Mouse (Mus musculus) sigmoid colon, adult 10 weeks (tissue): ENCODE results near the gene Olfr70. TPM values are rescaled to one million over a fixed set of nuclear protein-coding genes. Genes with fewer than 3 reads are reported as not detected.

ENCODE experiments used
- polyA plus RNA-seq: library from polyadenylated mRNA; stranded (reverse); fragments of 350-450 nt; fragmentation: Illumina TruSeq; extraction: RNeasy Lipid Tissue Mini Kit (QIAGEN cat#74804); gene quantifications from one replicate; pipeline ENCODE4 v1.2.3, GENCODE M21; 2014; ENCODE audit warnings: low read depth, low replicate concordance

The Olfr70 gene
- not detected for polyA plus RNA-seq

DNA sequence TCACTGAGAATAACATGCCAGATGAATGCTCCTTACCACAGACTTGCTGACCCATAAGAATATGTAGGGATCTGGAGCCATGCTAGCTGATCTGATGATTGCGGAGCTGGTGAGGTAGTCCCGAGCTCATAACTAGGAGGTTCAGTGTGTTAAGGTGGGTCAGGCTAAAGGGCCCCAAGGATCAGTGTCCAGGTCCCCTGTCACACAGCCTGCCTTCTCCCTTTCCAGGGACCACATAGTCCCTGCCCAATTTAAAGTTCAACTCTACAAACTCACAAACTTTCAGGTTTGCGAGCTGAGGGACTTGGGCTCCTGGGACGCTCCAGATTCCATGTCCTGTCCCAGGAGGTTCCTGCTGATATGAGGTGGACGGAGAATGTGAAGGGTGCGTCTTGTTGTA lies at the start of gene Olfr70:
Gene Olfr70, minus strand, starts transcription at position 101 of the 400 bp plus-strand sequence.

DNA sequence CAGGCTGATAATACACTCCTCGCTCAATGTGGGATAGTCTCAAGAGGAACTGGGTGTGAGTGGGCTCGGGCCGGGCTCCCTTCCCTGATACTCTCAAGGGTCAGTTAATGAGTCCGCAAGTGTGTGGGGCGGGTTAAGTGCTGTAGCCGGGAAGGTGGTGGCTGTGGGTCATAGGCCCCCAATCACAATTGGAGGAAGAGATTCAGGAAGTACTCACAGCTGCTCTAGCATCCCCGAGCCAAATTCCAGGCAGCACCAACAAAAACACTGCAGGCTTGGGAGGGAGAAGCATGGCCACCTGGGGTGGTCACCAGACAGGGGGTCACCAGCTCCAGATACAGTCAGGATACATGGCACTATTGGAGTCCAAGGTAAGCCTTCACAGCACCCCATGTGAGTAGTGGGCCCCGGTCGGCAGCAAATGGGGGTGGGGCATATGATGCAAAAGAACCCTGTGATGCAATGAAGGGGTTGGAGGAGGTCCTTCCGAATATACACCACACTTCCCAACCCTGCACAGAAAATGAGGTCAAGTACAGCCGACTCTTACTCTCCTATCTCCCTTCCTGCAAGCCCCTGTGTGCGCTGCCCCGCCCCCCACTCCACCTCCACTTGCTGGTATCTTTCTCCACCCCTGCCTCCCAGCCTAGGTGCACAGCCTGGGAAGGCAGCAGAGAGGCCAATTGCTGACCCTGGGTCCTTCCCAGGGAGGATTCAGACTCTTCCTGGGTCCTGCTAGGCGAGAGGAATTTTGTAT lies 29.4 kb upstream of the Olfr70 start, which contains the start of gene Spaar:
Gene Spaar, plus strand, starts transcription at position 241 of the 757 bp plus-strand sequence.

GRCm38 (mm10) chr4:43726995-43727394 lies 26.4 kb upstream of the Olfr70 start, which contains the start of gene Hrct1:
Gene Hrct1, plus strand, starts transcription at chr4:43727188.

GRCm38 (mm10) chr4:43709869-43710268 lies 9.3 kb upstream of the Olfr70 start, which contains the start of gene Olfr71:
Gene Olfr71, minus strand, starts transcription at chr4:43710255.

GRCm38 (mm10) chr4:43668782-43669427 lies 31.7 kb downstream of the Olfr70 start, which contains the start of the genes Tmem8b and Fam221b:
Gene Tmem8b, plus strand, starts transcription at chr4:43668971.
Gene Fam221b, minus strand, starts transcription at chr4:43669145.

DNA sequence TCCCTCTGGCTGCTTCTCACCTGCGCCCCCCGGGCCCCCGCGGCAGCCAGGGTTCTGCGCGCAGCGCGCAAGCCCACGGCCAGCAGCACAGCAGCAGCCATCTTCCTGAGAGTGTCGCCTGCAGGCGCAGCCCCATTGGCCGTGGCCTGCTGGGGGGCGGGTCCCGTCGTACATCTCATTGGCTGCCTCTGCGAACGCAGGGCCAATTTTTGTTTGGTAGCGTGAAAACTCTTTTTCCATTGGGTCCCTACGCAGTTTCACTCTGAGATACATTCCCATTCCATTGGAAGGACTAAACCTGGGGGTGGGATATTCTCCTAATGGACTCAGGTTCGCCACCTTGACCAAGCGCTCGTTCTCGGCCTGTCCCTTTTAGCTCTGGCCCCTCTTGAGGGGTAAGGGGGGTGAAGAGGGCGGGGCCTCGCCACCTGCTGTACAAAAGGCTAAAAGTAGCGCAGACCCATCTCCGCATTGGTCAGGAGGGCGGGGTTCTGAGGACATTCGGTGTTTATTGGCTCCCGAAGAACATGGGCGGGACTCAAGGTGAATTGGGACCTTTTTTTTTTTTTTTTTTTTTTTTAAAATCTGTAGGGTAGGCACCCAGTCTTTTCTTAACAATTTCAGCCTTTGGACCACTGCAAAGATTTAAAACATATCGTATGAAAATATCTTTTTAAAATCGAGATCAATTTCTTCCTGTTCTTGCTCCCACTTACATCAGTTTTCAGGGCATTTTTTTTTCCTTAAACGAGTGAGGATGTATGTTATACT lies 44.1 kb downstream of the Olfr70 start, which contains the start of gene Hint2:
Gene Hint2, minus strand, starts transcription at position 128 of the 771 bp plus-strand sequence.

DNA sequence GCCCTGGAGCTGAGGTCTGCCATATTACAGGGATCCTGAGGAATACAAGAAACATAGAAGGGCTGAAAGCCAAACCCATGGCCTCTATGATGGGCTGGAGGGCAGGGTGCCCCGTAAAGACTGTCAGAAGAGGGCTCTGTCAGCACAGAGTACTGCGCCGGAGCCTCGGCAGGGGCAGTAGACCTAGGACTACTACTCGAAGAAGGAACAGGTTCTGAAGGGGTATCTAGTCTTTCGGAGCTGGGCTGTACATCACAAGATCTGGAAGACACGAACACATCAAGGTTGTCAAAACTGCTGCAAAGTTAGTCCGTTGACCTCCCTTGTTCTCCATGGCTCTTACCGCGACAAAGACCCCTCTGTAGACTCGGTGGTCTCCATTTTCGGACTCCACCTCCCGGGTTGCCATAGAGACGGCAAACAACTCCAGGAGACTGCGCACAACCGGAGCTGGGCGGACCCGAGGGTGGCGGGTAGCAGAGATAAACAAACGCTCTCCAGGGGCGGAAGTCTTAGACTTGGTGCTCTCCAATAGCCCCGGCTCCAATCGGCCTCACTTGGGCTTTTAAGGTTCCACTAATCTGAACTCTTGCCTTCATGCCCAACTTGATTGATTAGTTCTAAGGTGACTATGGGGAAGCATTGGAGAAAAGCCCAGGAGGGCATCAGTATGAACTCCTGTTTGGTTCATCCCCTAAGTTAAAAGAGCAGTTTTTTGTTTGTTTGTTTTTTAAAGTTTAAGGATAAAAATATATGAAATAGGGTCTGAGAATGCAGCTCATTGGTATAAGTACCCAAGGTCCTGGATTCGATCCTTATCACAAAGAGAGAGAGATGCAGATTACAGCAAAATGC lies 47.2 kb downstream of the Olfr70 start, which contains the start of gene Spag8:
Gene Spag8, minus strand, starts transcription at position 434 of the 855 bp plus-strand sequence.

Other genes with a start within 250 kb of the Olfr70 start
- gene Cd72, start 246.2 kb downstream of the Olfr70 start, polyA plus RNA-seq = 8.8 TPM
- gene Sit1, start 217.1 kb downstream of the Olfr70 start, polyA plus RNA-seq = not detected
- 10.5 TPM for gene Ccdc107, start 207.9 kb downstream of the Olfr70 start, polyA plus RNA-seq
- gene Arhgef39, start 201.1 kb downstream of the Olfr70 start, polyA plus RNA-seq = 22.4 TPM
- gene Car9, start 193.8 kb downstream of the Olfr70 start, polyA plus RNA-seq = 22.6 TPM
- gene Tpm2, start 177.0 kb downstream of the Olfr70 start, polyA plus RNA-seq = 135 TPM
- 13.0 TPM for gene Creb3, start 138.5 kb downstream of the Olfr70 start, polyA plus RNA-seq
- gene Tln1, start 138.1 kb downstream of the Olfr70 start, polyA plus RNA-seq = 75.7 TPM
- 5.5 TPM for gene Rgp1, start 122.1 kb downstream of the Olfr70 start, polyA plus RNA-seq
- gene Gba2, start 121.9 kb downstream of the Olfr70 start, polyA plus RNA-seq = 1.9 TPM
- gene Msmp, start 116.3 kb downstream of the Olfr70 start, polyA plus RNA-seq = not detected
- 3.2 TPM for gene Npr2, start 68.9 kb downstream of the Olfr70 start, polyA plus RNA-seq
- gene Spag8, start 47.2 kb downstream of the Olfr70 start, polyA plus RNA-seq = not detected
- gene Hint2, start 44.3 kb downstream of the Olfr70 start, polyA plus RNA-seq = 8.2 TPM
- gene Tmem8b, start 31.8 kb downstream of the Olfr70 start, polyA plus RNA-seq = 2.7 TPM
- 0.47 TPM for gene Fam221b, start 31.7 kb downstream of the Olfr70 start, polyA plus RNA-seq
- gene Olfr71, start 9.4 kb upstream of the Olfr70 start, polyA plus RNA-seq = not detected
- gene Hrct1, start 26.4 kb upstream of the Olfr70 start, polyA plus RNA-seq = not detected
- 0.54 TPM for gene Spaar, start 29.2 kb upstream of the Olfr70 start, polyA plus RNA-seq
- gene Olfr159, start 70.2 kb upstream of the Olfr70 start, polyA plus RNA-seq = not detected
- gene Olfr156, start 123.1 kb upstream of the Olfr70 start, polyA plus RNA-seq = not detected
- not detected for gene Olfr157, start 139.4 kb upstream of the Olfr70 start, polyA plus RNA-seq
- gene Olfr155, start 150.8 kb upstream of the Olfr70 start, polyA plus RNA-seq = not detected
- 8.7 TPM for gene Reck, start 174.7 kb upstream of the Olfr70 start, polyA plus RNA-seq